Mouse (Mus musculus) liver, embryonic 14.5 days (tissue): ENCODE measurements at regions not wholly inside any gene's neighbourhood (a gene's known extent, or its start where the extent isn't known, plus 50 kb on each side); places are given as distances from the start of the nearest gene placed in this dataset.

Experiments
- ATAC-seq: fragments of 200-750 bp; cut with Nextera tagmentation; 2 replicates; pipeline ENCODE4 v1.8.0; 2017; ENCODE audit warnings: moderate number of reproducible peaks, mild to moderate bottlenecking, moderate library complexity; ENCODE audit not compliant: insufficient read depth
- DNase-seq, 3 experiments: peaks; one replicate each; pipeline ENCODE4 v3.0.0-alpha.2; 2012 to 2013; ENCODE audit warnings: low read depth in 3 of 3, low spot score in 3 of 3
- H3K27ac ChIP-seq: fragments of 300-500 bp; sonication (generic); 2 replicates; pipeline ENCODE4 v1.5.1; 2014; ENCODE audit warnings: moderate library complexity, mild to moderate bottlenecking, control low read depth, inconsistent platforms
- H3K27me3 ChIP-seq: fragments of 300-500 bp; sonication (generic); 2 replicates; pipeline ENCODE4 v1.6.1; 2014; ENCODE audit warnings: mild to moderate bottlenecking, low read length, moderate library complexity; ENCODE audit not compliant: control insufficient read depth, insufficient read depth
- H3K36me3 ChIP-seq: fragments of 300-500 bp; sonication (generic); replicated peaks from 2 replicates; pipeline ENCODE4 v1.6.1; 2014; ENCODE audit warnings: low read depth; ENCODE audit not compliant: control insufficient read depth, insufficient read depth
- H3K4me1 ChIP-seq, 2 experiments: fragments of 200-500 bp in 1 of 2; fragments of 300-500 bp in 1 of 2; sonication (generic) in 1 of 2; replicated peaks; 2 replicates each; pipeline ENCODE4 v1.6.1; 2012 to 2014; ENCODE audit warnings: antibody characterized with exemption in 1 of 2, inconsistent platforms in 1 of 2, low read length in 1 of 2; ENCODE audit not compliant: control insufficient read depth in 2 of 2, insufficient read depth in 2 of 2
- H3K4me2 ChIP-seq: fragments of 300-500 bp; sonication (generic); 2 replicates; pipeline ENCODE4 v1.6.1; 2014; ENCODE audit warnings: low read depth, mild to moderate bottlenecking, control low read depth, moderate library complexity
- H3K4me3 ChIP-seq, 2 experiments: fragments of 200-500 bp in 1 of 2; fragments of 300-500 bp in 1 of 2; sonication (generic) in 1 of 2; 2 replicates each; pipeline ENCODE4 v1.5.1; 2012 to 2014; ENCODE audit warnings: low read depth in 2 of 2, low read length in 2 of 2, mild to moderate bottlenecking in 2 of 2, control low read depth in 1 of 2, inconsistent platforms in 1 of 2, moderate library complexity in 1 of 2; ENCODE audit not compliant: insufficient read depth in 1 of 2
- H3K9ac ChIP-seq: fragments of 300-500 bp; sonication (generic); replicated peaks from 2 replicates; pipeline ENCODE4 v1.6.1; 2014; ENCODE audit warnings: mild to moderate bottlenecking, control low read depth, moderate library complexity
- H3K9me3 ChIP-seq: fragments of 300-500 bp; sonication (generic); 2 replicates; pipeline ENCODE4 v1.6.1; 2016; ENCODE audit warnings: low read length, mixed read lengths; ENCODE audit not compliant: control insufficient read depth
- CTCF ChIP-seq: IDR thresholded peaks from 2 replicates; pipeline ENCODE4 v1.5.1; 2016; ENCODE audit warnings: antibody characterized with exemption, low read depth, control low read depth
- EP300 ChIP-seq: IDR thresholded peaks from 2 replicates; pipeline ENCODE4 v1.6.1; 2016; ENCODE audit warnings: antibody characterized with exemption, low read depth
- WGBS: fragments of 180-500 bp; shearing (Covaris S2); extraction: QIAGEN DNeasy Blood & Tissue Kit; methylation state at CpG from one replicate; pipeline ENCODE4 v1.1.7; 2014; ENCODE audit not compliant: insufficient replicate concordance; 5-methylcytosine and 5-hydroxymethylcytosine counted together

- DNase-seq (no peak), ATAC-seq (no peak)
- H3K36me3 ChIP-seq = no peaks in the 10 kb centered on the region
- no peak overlapping the region for H3K4me2 ChIP-seq
- 45% methylated on average over 1 of the region's 1 CpGs for WGBS
- H3K9ac ChIP-seq = no peak overlapping the region
- H3K9me3 ChIP-seq = no peaks in the 10 kb centered on the region
- no peak for TF ChIP-seq EP300
- H3K27me3 ChIP-seq = no peaks in the 10 kb centered on the region
- no peaks in the 10 kb centered on the region for H3K4me1 ChIP-seq
- H3K27ac ChIP-seq = no peak overlapping the region
- no peak overlapping the region for H3K4me3 ChIP-seq
These were observed 194.2 kb downstream of the Xxylt1 start for GRCm38 (mm10) chr16:30886982-30887381.

GRCm38 (mm10) chr16:30887536-30887935 is 193.7 kb downstream of the Xxylt1 start:
- no peak for TF ChIP-seq CTCF
- TF ChIP-seq EP300 = no peak
- Histone ChIP-seq H3K4me1 (no peaks in the 10 kb centered on the region), H3K9ac (no peak overlapping the region), H3K9me3 (no peaks in the 10 kb centered on the region), H3K36me3 (no peaks in the 10 kb centered on the region), H3K27ac (no peak overlapping the region), H3K4me2 (no peak overlapping the region), H3K4me3 (no peak overlapping the region), H3K27me3 (no peaks in the 10 kb centered on the region)
- ATAC-seq (no peak), DNase-seq (no peak)
- WGBS = 78% methylated on average over 1 of the region's 1 CpGs

- H3K4me3 ChIP-seq = no peak overlapping the region
- H3K9me3 ChIP-seq = no peaks in the 10 kb centered on the region
- H3K36me3 ChIP-seq = no peaks in the 10 kb centered on the region
- H3K4me2 ChIP-seq = no peak overlapping the region
- ATAC-seq = no peak
- TF ChIP-seq EP300 (no peak), CTCF (no peak)
- H3K9ac ChIP-seq = no peak overlapping the region
- H3K4me1 ChIP-seq = no peaks in the 10 kb centered on the region
- no peak for DNase-seq
- H3K27me3 ChIP-seq = no peaks in the 10 kb centered on the region
- WGBS = 54% methylated on average over 3 of the region's 3 CpGs
- H3K27ac ChIP-seq = no peak overlapping the region
These were observed 192.5 kb downstream of the Xxylt1 start for GRCm38 (mm10) chr16:30888556-30889323.

- TF ChIP-seq EP300 (no peak), CTCF (no peak)
- H3K27ac ChIP-seq = no peak overlapping the region
- H3K27me3 ChIP-seq = no peaks in the 10 kb centered on the region
- H3K4me2 ChIP-seq = no peak overlapping the region
- no peak overlapping the region for H3K9ac ChIP-seq
- no peaks in the 10 kb centered on the region for H3K36me3 ChIP-seq
- WGBS = 74% methylated on average over 6 of the region's 6 CpGs
- ATAC-seq (no peak), DNase-seq (no peak)
- no peak overlapping the region for H3K4me3 ChIP-seq
- no peaks in the 10 kb centered on the region for H3K9me3 ChIP-seq
- no peaks in the 10 kb centered on the region for H3K4me1 ChIP-seq
These were observed 188.6 kb downstream of the Xxylt1 start for GRCm38 (mm10) chr16:30892606-30893005.

GRCm38 (mm10) chr16:30894086-30894485 is 187.1 kb downstream of the Xxylt1 start:
- DNase-seq = no peak
- H3K9ac ChIP-seq = no peak overlapping the region
- no peak for ATAC-seq
- H3K4me1 ChIP-seq = no peaks in the 10 kb centered on the region
- H3K4me3 ChIP-seq = no peak overlapping the region
- no peak overlapping the region for H3K27ac ChIP-seq
- H3K4me2 ChIP-seq = no peak overlapping the region
- TF ChIP-seq EP300 (no peak), CTCF (no peak)
- no peaks in the 10 kb centered on the region for H3K27me3 ChIP-seq
- no peaks in the 10 kb centered on the region for H3K36me3 ChIP-seq
- no peaks in the 10 kb centered on the region for H3K9me3 ChIP-seq
